Mouse (Mus musculus) stomach, postnatal 0 days (tissue): ENCODE data around the gene Senp6.

Experiments
- CTCF ChIP-seq: IDR thresholded peaks from 2 replicates; pipeline ENCODE4 v1.5.1; 2016; ENCODE audit warnings: antibody characterized with exemption, low read depth, mild to moderate bottlenecking, moderate library complexity
- EP300 ChIP-seq: optimal IDR thresholded peaks from 2 replicates; pipeline ENCODE3; 2016; ENCODE audit warnings: antibody characterized with exemption

DNA sequence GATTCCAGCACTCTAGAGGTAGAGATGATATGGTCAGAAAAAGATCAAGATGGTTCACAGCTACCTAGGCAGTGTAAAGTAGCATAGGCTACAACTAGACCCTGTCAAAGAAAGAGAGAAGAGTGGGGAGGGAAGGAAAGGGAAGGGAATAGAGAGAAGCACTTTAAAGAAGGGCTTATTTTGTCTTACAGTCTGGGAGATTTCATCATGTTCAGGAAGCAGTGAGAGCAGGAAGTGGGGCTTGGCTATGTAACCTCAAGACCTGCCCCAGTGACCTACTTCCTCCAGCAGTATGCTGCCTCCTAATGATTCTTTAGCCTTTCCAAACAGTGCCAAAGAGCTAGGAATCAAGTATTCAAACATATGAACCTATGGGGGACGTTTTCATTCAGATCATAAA, 14.2 kb downstream of the Senp6 start:
- TF ChIP-seq CTCF (no peak), EP300 (no peak)
